Mouse (Mus musculus) embryo, embryonic 11 days (tissue): Measurements from ENCODE around the gene Bag6.

Experiments
- DNase-seq: peaks from one replicate; pipeline ENCODE4 v3.0.0-alpha.2; 2015

Gene Bag6

DNA sequence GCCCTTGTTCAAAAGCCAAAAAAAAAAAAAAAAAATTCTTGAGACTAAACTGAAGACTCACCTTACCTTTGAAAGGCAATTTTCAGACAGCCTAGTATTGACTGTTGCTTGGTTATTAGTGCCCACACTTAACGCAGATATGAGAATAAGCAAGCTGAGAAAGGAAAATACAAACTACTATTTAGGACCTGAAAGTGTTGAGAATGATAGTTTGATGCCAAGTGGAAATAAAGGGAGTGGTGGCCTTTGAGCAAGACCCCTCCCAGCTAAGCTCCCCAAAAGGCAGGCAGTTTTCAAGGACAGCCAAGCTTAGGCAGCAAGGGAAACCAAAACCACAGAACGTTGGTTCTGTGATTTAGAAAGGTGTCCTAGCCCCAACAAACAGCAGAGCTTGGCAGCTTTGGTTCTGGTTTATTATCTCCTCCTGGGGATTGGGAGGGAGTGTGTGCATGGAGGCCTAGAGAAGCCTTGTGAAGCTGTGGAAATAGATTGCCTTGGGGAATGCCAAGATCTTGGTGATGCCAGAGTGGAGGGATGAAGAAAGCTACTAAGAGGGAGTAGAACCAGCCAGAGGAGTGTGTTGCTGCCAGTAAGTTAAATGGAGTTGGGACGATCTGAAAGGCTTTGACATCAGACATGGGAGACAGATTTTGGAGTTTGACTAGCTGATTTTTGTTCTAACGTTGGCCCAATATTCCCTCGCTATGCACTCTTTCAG is 13.1 kb downstream of the Bag6 start:
- no peak for DNase-seq

DNA sequence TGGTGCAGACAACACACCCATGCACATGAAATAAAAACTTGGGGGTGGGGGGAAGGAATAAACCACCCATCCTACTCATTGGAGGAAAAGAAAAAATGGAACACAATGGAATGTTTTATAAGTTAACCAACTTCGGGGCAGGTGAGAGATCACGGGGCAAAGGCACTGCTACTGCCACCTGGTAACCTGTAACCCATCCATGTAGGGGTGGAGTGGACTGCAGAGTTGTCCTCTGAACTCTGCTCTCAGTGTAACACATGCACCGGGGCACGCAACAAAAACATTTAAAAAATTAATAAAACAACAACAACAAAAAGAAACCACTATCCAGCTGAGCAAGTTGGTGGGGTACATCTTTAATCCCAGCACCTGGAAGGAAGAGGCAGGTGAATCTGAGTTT is 17.1 kb downstream of the Bag6 start:
- DNase-seq, result no peak

DNA sequence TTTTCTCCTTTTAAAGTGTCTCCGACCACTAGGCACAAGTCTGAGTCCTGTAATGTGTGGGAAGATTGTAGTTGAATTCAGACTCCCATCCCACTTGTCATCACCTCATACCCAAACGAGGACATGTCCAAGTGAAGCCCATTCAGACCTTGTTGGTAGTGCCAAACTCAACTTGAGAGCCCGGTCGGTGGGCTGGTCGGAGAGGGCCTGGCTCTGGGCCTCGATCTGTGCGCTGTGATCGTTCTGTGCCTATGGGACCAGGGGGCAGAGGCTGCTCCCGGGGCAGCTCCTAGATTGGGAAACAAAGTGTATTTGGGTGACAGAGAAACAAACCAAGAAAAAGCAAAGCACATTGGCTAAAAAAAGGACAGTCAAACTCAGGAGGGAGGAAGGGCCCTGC is 18.1 kb downstream of the Bag6 start:
- no peak for DNase-seq

DNA sequence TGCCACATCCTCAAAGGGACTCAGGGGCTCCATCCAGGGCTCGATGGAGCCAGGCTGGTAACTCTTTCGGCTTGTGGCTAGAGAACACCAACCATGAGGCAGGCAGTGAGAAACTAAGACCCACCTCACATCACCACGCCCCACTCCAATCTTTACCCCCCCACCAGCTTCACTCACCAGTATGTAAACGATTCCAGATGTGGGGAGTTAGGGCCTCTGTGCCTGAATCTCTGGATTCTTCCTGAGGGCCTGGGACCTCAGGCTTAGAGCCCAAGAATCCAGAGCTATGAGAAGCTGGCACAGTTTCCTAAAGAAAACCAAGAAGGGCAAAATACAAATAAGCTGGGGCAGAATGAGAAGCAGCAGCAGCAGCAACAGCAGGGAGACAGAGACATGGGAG is 19.0 kb downstream of the Bag6 start:
- DNase-seq, result no peak

DNA sequence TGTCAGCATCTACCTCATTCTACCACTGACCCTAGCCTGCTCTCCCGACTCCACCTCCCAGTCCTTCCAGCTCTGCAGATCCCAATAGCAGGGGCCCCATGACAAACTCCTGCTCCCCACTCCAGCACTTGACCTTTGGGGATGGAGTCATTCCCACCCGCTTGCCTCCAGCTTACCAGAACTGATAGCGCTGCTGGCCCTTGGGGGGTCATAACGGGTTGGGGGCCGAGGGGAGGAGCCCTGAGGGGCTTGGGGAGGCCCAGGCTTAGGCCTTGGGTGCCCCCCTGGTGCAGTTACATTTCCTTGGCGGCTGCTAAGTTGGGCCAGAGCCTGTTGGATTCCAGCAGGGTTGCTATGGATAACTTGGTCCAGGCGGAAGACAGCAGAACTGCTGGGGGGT is 19.6 kb downstream of the Bag6 start:
- DNase-seq, result no peak

DNA sequence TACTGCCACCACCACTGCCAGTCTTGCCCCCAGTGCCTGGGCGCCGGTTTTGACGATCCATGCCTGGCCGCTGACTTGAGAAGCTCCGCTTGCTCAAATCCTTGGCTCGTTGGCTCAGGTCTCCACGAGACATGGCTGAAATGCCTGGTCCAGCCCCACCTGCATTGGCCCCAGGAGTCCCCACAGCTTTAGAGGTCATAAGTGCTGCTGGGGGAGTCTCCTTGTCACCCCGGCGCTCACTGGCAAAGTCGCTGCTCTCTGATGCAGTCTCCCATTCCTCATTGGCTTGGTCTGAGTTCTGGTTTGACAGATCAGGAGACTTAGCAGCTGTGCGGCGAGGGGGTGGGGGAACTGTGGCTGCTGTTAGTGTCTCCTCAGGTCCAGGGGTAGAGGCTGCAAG is 20.5 kb downstream of the Bag6 start:
- no peak for DNase-seq

DNA sequence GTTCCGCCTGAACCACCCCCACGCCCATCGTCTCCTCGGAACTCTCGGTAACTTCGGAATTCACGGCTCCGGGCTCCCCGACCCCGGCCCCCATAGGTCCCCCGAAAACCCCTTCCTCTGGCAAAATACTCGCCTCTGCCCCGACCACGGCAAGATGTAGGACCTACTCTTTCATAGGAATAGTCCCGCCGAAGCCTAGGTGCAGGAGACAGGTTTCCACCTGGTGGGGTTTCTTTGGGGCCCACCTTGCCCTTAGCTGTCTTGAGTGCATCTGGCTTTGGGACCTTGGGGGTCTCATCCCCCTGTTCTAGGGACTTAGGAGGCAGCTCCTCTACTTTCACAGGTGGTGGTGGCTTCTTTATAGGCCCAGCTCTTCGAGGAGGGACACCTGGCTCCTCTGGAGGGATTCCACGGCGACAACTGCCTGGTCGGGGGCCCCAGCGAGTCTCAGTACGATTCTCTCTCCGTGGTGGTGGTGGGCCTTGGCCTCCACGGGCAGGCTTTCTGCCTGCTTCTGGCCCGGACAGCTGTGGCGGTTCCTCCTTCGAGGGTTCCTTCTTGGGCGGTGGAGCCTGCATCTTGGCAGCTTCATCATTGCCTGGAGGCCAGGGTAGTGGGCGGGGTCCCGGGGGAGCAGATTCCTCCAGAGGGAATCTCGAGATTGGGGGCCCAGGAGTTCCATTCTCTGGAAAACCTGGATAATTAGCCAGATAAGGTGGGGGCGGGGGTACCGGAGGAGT is 21.7 kb downstream of the Bag6 start:
- DNase-seq, result no peak

DNA sequence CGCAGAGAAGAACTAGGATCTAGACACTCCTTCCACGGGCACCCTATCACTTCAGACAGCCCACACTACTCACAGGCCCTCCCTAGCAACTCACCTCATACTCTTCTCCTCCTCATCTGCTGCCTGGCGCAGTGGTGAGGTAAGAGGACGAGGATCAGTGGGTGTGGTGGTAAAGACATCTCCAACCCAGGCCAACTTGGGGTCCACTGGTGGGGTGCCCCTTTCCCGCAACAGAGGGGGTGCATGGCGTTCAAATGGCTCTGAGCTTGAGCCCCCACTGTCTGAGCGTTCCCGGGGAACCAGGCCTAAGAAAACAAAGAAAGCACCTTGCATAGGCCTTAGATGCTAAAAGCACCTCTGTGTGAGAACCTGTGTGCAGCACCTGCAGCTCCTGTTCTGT is 22.3 kb downstream of the Bag6 start:
- DNase-seq, result no peak

DNA sequence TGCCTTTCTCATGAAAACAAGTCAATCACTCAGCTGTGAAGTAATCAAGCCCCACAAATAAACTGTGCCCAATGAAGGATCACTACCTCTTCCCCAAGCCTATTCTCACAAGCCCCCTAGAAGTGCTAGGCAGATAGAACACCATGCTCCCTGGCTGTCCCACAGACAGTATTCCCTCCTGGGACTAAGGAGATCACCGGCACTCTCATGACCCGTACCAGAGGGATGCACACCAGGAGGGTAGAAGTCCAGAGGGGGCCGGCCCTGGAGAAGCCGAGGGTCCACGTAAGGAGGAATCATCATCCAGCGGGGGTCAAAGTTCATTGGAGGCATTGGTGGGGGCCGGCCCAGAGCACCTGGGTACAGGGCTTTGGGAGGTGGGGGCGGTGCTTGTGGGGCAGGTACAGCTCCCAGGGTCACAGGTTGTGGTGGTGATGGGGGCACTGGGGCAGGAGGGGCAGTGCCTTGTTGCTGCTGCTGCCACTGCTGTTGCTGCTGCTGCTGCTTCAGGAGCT is 22.7 kb downstream of the Bag6 start:
- DNase-seq, result no peak

DNA sequence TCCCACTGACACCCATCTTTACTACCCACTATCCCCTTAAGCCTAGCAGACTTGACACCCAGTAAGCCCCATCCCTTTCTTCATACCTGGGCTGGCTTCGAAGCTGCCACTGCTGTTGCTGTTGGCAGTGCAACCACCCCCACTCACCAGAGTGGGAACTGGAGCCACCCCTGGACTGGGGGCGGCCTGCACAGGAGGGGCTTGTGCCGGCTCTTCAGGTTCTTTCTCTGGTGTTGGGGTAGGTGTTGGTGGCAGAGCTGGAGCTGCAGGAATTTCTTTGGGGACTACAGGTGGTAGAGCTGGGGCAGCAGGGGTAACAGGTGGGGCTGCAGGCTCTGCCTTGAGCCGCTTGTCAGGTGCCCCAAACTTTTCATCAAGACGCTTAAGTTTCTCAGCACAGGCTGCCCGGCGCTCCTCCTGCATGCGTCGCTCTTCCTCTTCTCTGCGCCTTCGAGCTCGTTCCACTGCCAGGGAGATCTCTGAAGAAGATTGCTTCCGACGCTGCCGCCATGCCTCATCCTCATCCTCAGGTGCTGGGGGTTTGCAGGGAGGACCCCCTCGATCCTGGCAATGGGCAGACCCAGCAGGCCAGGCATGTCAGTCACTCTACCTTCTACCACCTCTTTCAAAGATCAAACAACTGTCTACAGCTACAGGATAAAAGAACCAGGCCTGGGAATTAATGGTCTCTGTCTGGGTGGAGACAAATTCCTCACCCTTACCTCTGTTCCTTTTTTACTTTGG is 24.0 kb downstream of the Bag6 start:
- DNase-seq, result no peak

DNA sequence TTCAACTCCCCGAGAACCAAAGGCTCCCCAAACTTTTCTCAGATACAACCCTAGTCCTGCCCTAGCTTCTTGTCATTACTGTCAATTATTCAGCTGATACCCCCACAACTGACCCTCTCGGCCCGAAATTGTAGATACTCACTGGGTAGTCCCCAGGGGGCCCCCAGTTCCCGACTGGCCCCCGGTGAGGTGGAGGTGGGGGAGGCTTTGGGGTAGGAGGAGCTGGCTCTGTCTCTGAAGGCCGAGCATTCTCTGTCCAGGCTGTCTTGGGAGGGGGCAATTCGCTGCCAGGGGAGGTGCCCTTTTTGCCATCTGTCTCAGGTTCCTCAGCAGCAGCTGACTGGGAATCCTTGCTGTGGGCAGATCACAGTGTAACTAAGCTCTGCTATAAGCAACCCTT is 24.7 kb downstream of the Bag6 start:
- DNase-seq, result no peak

DNA sequence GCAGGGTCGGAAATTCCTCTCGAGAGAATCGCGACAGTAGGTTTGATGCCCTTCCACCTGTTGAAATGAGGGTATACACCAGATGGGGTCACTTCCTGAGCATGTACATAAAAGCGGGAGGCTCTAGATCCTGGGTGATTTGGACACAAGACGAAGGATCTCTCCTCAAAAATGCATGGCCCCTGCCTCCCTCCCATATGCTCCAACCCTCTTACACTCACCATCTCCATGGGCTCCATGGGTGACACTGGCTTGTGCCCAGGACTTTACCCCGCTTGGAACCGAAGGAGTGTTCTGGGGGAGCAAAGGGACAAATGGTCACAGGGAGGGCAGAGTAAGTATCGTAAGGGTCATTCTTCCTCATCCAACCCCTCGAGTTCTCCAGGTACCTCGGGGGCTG is 26.4 kb downstream of the Bag6 start:
- no peak for DNase-seq

DNA sequence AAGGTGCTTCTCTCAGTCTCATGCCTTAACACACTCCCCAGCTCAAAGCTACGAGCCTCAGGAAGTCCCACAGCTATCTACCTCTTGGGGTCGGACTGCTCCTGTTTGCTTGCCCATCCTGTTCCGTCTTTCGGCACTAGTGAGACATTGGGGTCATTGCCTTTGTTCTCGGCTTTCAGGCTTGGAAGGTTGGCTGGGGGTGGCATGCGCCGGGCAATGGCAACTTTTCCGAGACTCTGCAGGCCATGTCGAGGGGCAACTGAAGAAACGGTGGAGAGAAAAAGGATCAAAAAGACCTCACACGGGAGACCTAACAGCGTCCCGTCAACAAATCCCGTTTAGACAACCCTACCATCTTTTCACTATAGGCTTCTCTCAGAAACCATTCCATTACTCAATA is 27.1 kb downstream of the Bag6 start:
- DNase-seq, result no peak

DNA sequence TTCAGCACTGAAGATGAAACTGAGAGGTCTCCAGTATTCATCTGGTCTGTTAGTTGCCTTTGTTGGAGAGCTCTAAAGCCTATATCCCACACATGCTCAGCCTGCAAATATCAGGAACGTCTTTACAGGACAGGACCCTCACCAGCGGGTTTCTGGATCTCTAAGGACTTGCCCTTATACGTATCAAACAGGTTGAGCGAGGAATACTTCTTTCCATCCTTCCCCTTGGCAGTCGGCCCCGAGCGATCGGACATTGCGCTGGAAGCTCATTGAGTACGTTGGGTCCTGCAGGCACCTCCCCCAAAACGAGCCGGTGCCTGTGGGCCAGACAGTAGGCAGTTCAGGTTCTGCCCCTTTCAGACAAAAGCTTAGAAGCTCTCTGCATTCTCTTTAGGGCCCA is 27.8 kb downstream of the Bag6 start:
- no peak for DNase-seq

DNA sequence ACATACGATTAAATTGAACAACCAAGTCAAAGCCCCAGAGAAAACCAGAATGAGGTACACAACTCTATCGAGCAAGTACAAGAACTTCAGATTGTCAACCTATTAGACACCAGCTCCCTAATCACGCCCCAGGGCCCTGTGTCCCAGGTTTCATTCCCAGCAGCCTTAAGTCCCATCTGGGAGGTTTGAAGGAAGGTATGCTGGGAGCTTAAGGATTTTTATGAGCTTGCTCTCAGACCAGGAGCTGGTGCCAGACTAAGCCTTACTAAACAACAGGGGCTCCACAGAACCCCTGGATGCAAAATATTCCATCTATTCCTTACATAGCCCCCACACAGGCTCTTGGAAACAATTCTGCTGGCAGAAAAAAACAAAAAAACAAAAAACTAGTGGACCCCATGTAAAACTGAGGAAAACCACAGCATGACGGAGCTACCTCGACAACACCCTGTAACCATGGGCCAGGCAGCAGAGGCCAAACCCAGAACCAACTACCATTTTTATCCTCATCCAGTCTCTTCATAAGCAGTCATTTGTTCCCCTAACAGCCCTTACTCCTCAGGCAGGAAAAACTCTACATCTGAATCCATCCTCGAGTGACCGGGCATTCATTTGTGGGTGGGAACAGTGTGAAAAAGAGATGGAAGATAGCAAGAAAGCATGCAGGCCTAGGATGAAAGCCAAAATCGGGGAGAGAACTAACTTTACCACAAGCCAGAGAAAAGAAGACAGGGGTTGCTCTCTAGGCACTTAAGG is 28.5 kb downstream of the Bag6 start:
- DNase-seq, result no peak

DNA sequence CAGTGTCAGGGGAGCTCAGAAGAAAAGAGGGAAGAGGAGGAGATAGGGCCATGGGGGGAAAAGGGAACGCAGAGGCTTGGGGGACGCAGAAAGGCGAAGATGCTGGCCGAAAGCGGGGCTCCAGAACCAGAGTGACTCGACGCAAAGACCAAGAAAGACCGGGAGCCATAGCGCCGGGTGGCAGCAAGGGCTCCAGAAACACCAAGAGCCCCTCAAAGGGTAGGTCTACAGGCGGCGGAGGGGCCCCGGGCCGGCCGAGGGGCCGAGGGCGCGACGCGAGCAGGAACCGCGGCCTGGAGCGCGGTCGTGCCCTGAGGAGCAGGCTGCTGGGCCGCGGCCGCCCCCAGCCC is 29.2 kb downstream of the Bag6 start:
- no peak for DNase-seq

DNA sequence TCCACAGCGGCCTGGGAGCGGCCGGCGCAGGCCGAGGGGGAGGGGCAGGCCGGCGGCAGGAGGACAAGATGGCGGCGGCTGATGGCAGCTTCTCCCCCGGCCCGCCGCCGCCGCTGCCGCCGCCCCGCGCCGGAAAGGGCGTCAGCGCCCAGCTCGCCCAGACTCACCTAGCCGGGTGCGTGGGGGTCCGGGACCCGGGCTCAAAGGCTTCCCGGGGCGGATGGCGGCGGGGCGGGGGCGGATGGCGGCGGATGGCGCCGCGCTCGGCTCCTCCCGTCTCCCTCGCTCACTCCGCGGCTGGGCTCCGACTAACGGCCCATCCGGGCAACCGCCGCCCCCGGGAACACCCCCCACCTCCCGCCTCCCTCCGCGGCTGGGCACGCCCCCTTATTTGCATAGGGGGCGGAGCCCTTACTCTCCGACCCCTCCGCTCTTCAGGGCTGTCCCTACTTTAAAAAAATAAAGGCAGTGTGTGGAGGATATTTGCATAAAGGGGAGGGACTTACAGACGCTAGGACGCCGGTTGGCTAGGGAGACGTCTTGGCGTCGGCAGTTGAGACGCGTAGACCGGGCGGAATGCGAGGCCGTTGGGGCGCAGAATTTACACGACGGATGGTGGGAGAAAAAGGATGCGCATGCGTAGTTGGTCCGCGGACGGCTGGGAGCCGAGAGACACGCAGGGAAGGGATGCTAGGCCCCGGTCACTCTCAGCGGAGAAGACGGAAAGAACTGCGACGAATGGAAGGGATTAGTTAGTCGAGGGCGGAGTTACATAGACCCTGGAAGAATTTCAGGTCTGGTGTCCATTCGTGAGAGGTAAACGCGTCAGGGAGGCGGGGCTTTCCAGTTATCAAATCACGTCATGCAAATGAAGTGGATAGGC is 29.8 kb downstream of the Bag6 start, which contains the start of gene Prrc2a:
Prrc2a (minus strand) TSS at position 330 of the 883 bp plus-strand sequence.
- peak; percentile 99 for DNase-seq

DNA sequence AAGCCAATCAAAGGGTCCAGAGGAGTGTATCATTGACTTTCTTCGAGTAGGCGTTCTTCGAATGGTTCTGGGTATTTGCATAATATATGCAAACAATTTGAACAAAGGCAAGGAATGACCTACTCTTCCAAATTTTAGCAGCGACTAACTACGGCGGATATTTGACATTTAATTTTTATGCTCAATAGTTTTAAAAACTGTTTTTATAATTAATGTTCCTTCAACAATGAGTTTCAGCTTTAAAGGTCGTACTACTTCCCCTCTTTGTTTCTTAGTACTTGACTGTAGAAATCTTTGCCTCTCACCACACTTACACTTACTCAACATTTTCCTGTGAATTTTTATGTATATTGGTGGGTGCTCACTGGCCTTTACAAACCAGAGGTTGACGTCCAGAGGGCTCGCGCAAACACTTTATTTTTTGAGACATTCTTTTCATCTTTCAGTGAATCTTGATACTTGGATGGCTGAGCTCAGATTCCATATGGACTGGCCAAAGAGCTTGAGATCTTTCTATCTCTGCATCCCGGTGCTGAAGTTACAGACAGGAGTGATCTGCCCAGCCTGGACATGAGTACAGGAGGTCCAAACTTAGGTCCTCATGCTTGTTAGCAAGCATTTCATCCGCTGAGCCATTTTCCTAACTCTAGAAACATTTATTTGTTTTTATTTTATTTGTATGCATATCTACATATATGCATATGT is 30.6 kb downstream of the Bag6 start:
- peak; percentile 31 for DNase-seq

DNA sequence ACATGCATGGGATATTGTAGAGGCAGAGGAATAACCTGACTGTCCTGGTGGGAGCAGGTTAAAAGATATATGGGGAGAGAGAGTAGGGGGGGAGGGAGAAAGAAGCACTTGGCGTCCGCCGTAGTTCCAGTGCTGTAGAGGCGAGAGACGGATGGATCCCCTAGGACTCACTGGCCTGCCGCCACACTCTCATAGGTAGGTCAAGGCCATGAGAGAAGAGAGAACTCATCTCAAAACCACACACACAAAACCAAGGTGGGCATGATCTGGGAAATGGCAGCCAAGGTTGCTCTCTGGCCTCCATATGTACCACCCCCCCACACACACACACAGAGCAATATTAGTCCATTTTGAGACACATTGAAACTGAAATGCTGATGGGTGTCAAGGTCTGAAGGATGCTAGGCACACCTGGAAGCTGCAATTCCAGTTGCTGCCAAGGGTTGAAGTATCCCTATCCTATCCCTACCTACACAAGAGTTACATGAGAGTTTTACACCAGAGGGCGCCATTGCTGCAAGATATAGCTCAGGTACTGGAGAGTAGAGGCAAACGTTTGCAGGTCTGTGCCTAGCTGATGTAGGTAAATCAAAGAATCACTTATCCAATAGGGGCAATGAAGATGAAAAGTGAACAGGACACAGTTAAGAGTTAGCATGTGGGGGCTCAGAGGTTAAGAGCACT is 31.5 kb downstream of the Bag6 start:
- peak; percentile 81 for DNase-seq

DNA sequence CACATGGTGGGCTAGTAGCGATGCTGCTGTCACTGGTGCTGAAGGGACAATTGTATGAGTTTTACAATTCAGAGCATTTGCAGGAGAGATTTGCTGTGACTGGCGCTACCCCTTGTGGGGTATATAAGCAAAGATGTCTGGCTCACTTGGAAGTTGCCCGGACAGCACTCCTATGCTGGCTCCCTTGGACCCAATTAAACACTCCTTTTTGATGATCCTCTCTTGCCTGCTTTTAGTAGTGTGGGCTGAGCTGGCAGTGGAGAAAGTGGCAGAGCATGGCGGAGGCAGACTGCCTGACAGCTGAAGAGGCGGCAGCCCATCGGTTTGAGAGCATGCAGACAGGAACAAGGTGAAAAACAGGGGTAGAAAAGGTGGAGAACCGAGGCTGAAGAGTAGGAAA is 32.8 kb downstream of the Bag6 start:
- no peak for DNase-seq
